Mouse (Mus musculus): ENCODE results near the gene Ap2b1. TPM values are rescaled to one million over a fixed set of nuclear protein-coding genes. Genes with fewer than 3 reads are reported as not detected.

Gene Ap2b1
- polyA plus RNA-seq, 1 experiment from 2014 or later, result 121 TPM

DNA sequence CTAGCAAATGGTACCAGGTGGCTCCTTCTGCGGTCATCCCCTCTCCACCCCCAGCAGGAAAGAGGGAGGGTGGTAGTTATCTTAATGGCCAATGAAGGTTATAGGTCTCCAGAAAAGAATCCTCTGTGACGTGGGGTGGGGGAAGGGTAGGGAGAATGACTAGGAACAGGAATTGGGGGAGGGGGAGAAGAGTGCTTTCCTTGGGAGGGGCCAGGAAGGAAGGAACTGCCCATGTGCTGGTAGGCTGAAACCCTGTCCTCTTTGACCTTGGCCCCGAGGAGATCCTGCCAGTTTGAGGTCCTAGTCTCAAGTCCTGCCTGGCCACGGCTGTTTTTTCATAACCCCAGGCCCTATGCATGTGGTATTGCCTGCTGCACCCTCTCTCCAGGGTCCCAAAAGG, 150.5 kb downstream of the Ap2b1 start:
- DNase-seq (ENCODE audit: low spot score, missing footprints), result no peak
- Histone ChIP-seq H3K27ac (ENCODE audit: low read depth, low read length) (no peak overlapping the region), H3K36me3 (ENCODE audit: control insufficient read depth, insufficient read depth, low read length) (no peaks in the 10 kb centered on the region), H3K27me3 (ENCODE audit: control insufficient read depth, insufficient read depth, low read length) (peaks cover 13% of the 10 kb centered on the region), H3K4me1 (ENCODE audit: control insufficient read depth, insufficient read depth, low read length) (peaks cover 6% of the 10 kb centered on the region), H3K4me3 (ENCODE audit: low read depth, low read length) (no peak overlapping the region), H3K9me3 (ENCODE audit: control insufficient read depth, low read length) (no peaks in the 10 kb centered on the region), H3K9ac (ENCODE audit: low read length) (no peak overlapping the region), H3K4me2 (no peak overlapping the region)
- no peak for ATAC-seq (ENCODE audit: low FRiP score)
- WGBS, result 65% methylated on average over 4 of the region's 4 CpGs

DNA sequence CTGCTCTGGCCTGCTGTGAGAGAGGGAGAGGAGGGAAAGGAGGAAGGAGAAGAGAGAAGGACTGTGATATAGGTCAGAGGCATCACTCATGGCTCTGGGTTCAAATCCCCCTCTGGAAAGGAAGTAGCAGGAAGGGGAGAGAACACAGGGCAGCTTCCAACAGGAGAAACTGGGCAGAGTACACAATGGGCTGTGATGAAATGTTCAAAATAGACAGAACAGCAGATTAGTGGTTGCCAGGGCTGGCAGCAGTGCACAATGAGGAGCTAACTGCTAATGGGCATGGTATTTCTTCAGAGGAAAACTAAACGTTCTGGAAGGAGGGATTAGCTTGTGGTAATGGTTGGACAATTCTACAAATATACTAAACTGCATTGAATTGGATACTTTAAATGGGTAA, 151.7 kb downstream of the Ap2b1 start:
- Histone ChIP-seq H3K27me3 (ENCODE audit: control insufficient read depth, insufficient read depth, low read length) (peaks cover 5% of the 10 kb centered on the region; the same call in 1 of the 2 replicates), H3K4me1 (ENCODE audit: control insufficient read depth, insufficient read depth, low read length) (peaks cover 6% of the 10 kb centered on the region), H3K27ac (ENCODE audit: low read depth, low read length) (no peak overlapping the region), H3K4me2 (no peak overlapping the region), H3K9ac (ENCODE audit: low read length) (no peak overlapping the region), H3K36me3 (ENCODE audit: control insufficient read depth, insufficient read depth, low read length) (no peaks in the 10 kb centered on the region), H3K4me3 (ENCODE audit: low read depth, low read length) (no peak overlapping the region), H3K9me3 (ENCODE audit: control insufficient read depth, low read length) (no peaks in the 10 kb centered on the region)
- DNase-seq (ENCODE audit: low spot score, missing footprints) (no peak), ATAC-seq (ENCODE audit: low FRiP score) (no peak)
- 29% methylated on average over 1 of the region's 1 CpGs for WGBS

- H3K27me3 ChIP-seq (ENCODE audit: control insufficient read depth, insufficient read depth, low read length), result peaks cover 8% of the 10 kb centered on the region
- no peak overlapping the region for H3K9ac ChIP-seq (ENCODE audit: low read length)
- ATAC-seq (ENCODE audit: low FRiP score), result no peak
- no peak overlapping the region for H3K27ac ChIP-seq (ENCODE audit: low read depth, low read length)
- H3K9me3 ChIP-seq (ENCODE audit: control insufficient read depth, low read length), result no peaks in the 10 kb centered on the region
- H3K4me3 ChIP-seq (ENCODE audit: low read depth, low read length), result no peak overlapping the region
- WGBS, result 85% methylated on average over 10 of the region's 10 CpGs
- peaks cover 6% of the 10 kb centered on the region for H3K4me1 ChIP-seq (ENCODE audit: control insufficient read depth, insufficient read depth, low read length)
- H3K4me2 ChIP-seq, result no peak overlapping the region
- no peak for DNase-seq (ENCODE audit: low spot score, missing footprints)
- no peaks in the 10 kb centered on the region for H3K36me3 ChIP-seq (ENCODE audit: control insufficient read depth, insufficient read depth, low read length)
Observed at GRCm38 (mm10) chr11:83451281-83451680, 152.5 kb downstream of the Ap2b1 start.

DNA sequence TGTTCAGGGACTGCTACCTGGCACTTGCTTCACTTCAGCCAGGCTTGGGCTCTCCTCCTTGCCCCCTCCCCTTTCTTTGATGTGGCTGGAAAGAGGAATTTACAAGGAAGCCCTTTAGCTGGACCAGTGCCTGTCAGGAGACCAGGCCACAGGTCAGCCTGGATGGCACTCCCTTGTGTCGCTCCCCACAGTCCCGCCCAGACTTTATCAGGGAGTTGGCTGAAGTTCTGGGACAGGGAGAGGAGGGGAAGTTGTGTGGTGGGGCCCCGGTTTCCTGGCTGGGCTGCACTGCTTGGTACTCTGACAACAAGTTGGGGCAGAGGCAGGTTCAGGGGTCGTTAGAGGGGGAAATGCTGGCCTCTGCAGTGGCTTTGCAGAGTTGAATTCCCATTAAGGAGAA, 155.7 kb downstream of the Ap2b1 start:
- Histone ChIP-seq H3K9ac (ENCODE audit: low read length) (no peak overlapping the region), H3K4me2 (no peak overlapping the region), H3K27me3 (ENCODE audit: control insufficient read depth, insufficient read depth, low read length) (peaks cover 12% of the 10 kb centered on the region), H3K9me3 (ENCODE audit: control insufficient read depth, low read length) (no peaks in the 10 kb centered on the region), H3K4me1 (ENCODE audit: control insufficient read depth, insufficient read depth, low read length) (peaks cover 17% of the 10 kb centered on the region), H3K36me3 (ENCODE audit: control insufficient read depth, insufficient read depth, low read length) (no peaks in the 10 kb centered on the region), H3K27ac (ENCODE audit: low read depth, low read length) (no peak overlapping the region), H3K4me3 (ENCODE audit: low read depth, low read length) (no peak overlapping the region)
- no peak for DNase-seq (ENCODE audit: low spot score, missing footprints)
- 30% methylated on average over 4 of the region's 4 CpGs for WGBS
- no peak for ATAC-seq (ENCODE audit: low FRiP score)

Other genes with a start within 250 kb of the Ap2b1 start
- gene Slfn2, start 233.9 kb upstream of the Ap2b1 start, polyA plus RNA-seq (2014; fragmentation: Nextera tagmentation; extraction: Ambion mirVana), result 2.3 and 2.7 TPM in 2 replicates
- 0.10 TPM in 1 of 2 replicates, not detected in the other for gene Slfn1, start 182.2 kb upstream of the Ap2b1 start, polyA plus RNA-seq (2014; fragmentation: Nextera tagmentation; extraction: Ambion mirVana)
- gene Slfn4, start 123.8 kb upstream of the Ap2b1 start, polyA plus RNA-seq (2014; fragmentation: Nextera tagmentation; extraction: Ambion mirVana), result not detected in 2 replicates
- 0.08 and 0.42 TPM in 2 replicates for gene Slfn3, start 107.7 kb upstream of the Ap2b1 start, polyA plus RNA-seq (2014; fragmentation: Nextera tagmentation; extraction: Ambion mirVana)
- gene Slfn14, start 12.3 kb upstream of the Ap2b1 start, polyA plus RNA-seq (2014; fragmentation: Nextera tagmentation; extraction: Ambion mirVana), result 0.79 and 0.88 TPM in 2 replicates
- gene Pex12, start 3.6 kb downstream of the Ap2b1 start, polyA plus RNA-seq (2014; fragmentation: Nextera tagmentation; extraction: Ambion mirVana), result 20.1 and 20.8 TPM in 2 replicates
- 3.0 and 4.6 TPM in 2 replicates for gene Rasl10b, start 110.1 kb downstream of the Ap2b1 start, polyA plus RNA-seq (2014; fragmentation: Nextera tagmentation; extraction: Ambion mirVana)
- 0.12 TPM in 1 of 2 replicates, not detected in the other for gene Gas2l2, start 130.4 kb downstream of the Ap2b1 start, polyA plus RNA-seq (2014; fragmentation: Nextera tagmentation; extraction: Ambion mirVana)
- gene 1700020L24Rik, start 138.7 kb downstream of the Ap2b1 start, polyA plus RNA-seq (2014; fragmentation: Nextera tagmentation; extraction: Ambion mirVana), result 0.89 TPM in 1 of 2 replicates, not detected in the other
- 3.6 and 4.0 TPM in 2 replicates for gene Mmp28, start 164.0 kb downstream of the Ap2b1 start, polyA plus RNA-seq (2014; fragmentation: Nextera tagmentation; extraction: Ambion mirVana)
- gene Taf15, start 174.1 kb downstream of the Ap2b1 start, polyA plus RNA-seq (2014; fragmentation: Nextera tagmentation; extraction: Ambion mirVana), result 8.5 and 10.6 TPM in 2 replicates
- not detected in 2 replicates for gene Heatr9, start 223.2 kb downstream of the Ap2b1 start, polyA plus RNA-seq (2014; fragmentation: Nextera tagmentation; extraction: Ambion mirVana)
- gene Ccl5, start 231.5 kb downstream of the Ap2b1 start, polyA plus RNA-seq (2014; fragmentation: Nextera tagmentation; extraction: Ambion mirVana), result not detected in 2 replicates